Mouse (Mus musculus) liver, embryonic 11.5 days (tissue): Measurements from ENCODE around the gene Eml6. TPM values are rescaled to one million over a fixed set of nuclear protein-coding genes. Genes with fewer than 3 reads are reported as not detected.

ENCODE experiments used
- ATAC-seq: fragments of 200-750 bp; cut with Nextera tagmentation; replicated peaks from 2 replicates; pipeline ENCODE4 v1.8.0; 2017; ENCODE audit warnings: moderate number of reproducible peaks, mild to moderate bottlenecking, moderate TSS enrichment, moderate library complexity; ENCODE audit not compliant: low FRiP score
- DNase-seq: peaks from one replicate; pipeline ENCODE4 v3.0.0-alpha.2; 2017; ENCODE audit warnings: low spot score
- H3K27ac ChIP-seq: fragments of 300-500 bp; sonication (generic); 2 replicates; pipeline ENCODE4 v1.5.1; 2014; ENCODE audit warnings: mild to moderate bottlenecking, low read depth, low read length, control low read depth
- H3K27me3 ChIP-seq: fragments of 300-500 bp; sonication (generic); replicated peaks from 2 replicates; pipeline ENCODE4 v1.6.1; 2014; ENCODE audit warnings: low read length, mixed read lengths; ENCODE audit not compliant: control insufficient read depth, insufficient read depth
- H3K36me3 ChIP-seq: fragments of 300-500 bp; sonication (generic); 2 replicates; pipeline ENCODE4 v1.6.1; 2014; ENCODE audit warnings: mild to moderate bottlenecking, low read length, moderate library complexity, mixed read lengths; ENCODE audit not compliant: control insufficient read depth, insufficient read depth
- H3K4me1 ChIP-seq: fragments of 300-500 bp; sonication (generic); replicated peaks from 2 replicates; pipeline ENCODE4 v1.6.1; 2014; ENCODE audit warnings: low read length, mixed read lengths; ENCODE audit not compliant: control insufficient read depth, insufficient read depth
- H3K4me2 ChIP-seq: fragments of 300-500 bp; sonication (generic); 2 replicates; pipeline ENCODE4 v1.6.1; 2014; ENCODE audit warnings: mild to moderate bottlenecking, control low read depth, moderate library complexity
- H3K4me3 ChIP-seq: fragments of 300-500 bp; sonication (generic); 2 replicates; pipeline ENCODE4 v1.5.1; 2014; ENCODE audit warnings: low read depth, low read length, control low read depth
- H3K9ac ChIP-seq: fragments of 300-500 bp; sonication (generic); 2 replicates; pipeline ENCODE4 v1.6.1; 2014; ENCODE audit warnings: low read depth, low read length, control low read depth
- H3K9me3 ChIP-seq: fragments of 300-500 bp; sonication (generic); 2 replicates; pipeline ENCODE4 v1.6.1; 2016; ENCODE audit warnings: low read length, inconsistent platforms, mixed read lengths; ENCODE audit not compliant: control insufficient read depth
- WGBS: fragments of 180-500 bp; shearing (Covaris S2); extraction: QIAGEN DNeasy Blood & Tissue Kit; methylation state at CpG from one replicate; pipeline ENCODE4 v1.1.7; 2014; 5-methylcytosine and 5-hydroxymethylcytosine counted together
- polyA plus RNA-seq: library from polyadenylated mRNA; unstranded; fragments of >200 nt; fragmentation: Nextera tagmentation; extraction: Ambion mirVana; gene quantifications from 2 replicates; pipeline ENCODE4 v1.2.1, GENCODE M21; 2014

The Eml6 gene
- polyA plus RNA-seq, 1 experiment from 2014 or later: 0.22 TPM

GRCm38 (mm10) chr11:29924332-29924731 is 101.5 kb downstream of the Eml6 start:
- Histone ChIP-seq H3K4me3 (no peak overlapping the region), H3K27ac (no peak overlapping the region), H3K9ac (no peak overlapping the region), H3K27me3 (no peaks in the 10 kb centered on the region), H3K9me3 (no peaks in the 10 kb centered on the region), H3K4me1 (no peaks in the 10 kb centered on the region), H3K36me3 (no peaks in the 10 kb centered on the region), H3K4me2 (no peak overlapping the region)
- DNase-seq (no peak), ATAC-seq (no peak)
- WGBS: 79% methylated on average over 2 of the region's 2 CpGs

- DNase-seq: no peak
- Histone ChIP-seq H3K27ac (no peak overlapping the region), H3K9me3 (no peaks in the 10 kb centered on the region), H3K9ac (no peak overlapping the region), H3K4me3 (no peak overlapping the region), H3K4me1 (no peaks in the 10 kb centered on the region), H3K27me3 (no peaks in the 10 kb centered on the region), H3K4me2 (no peak overlapping the region), H3K36me3 (no peaks in the 10 kb centered on the region)
- no peak for ATAC-seq
- 67% methylated on average over 1 of the region's 1 CpGs for WGBS
Measured at GRCm38 (mm10) chr11:29923851-29924250, 102.0 kb downstream of the Eml6 start.

GRCm38 (mm10) chr11:29913180-29913579 is 112.7 kb downstream of the Eml6 start:
- no peak overlapping the region for H3K27ac ChIP-seq
- H3K36me3 ChIP-seq: no peaks in the 10 kb centered on the region
- no peaks in the 10 kb centered on the region for H3K9me3 ChIP-seq
- H3K4me1 ChIP-seq: no peaks in the 10 kb centered on the region
- DNase-seq (no peak), ATAC-seq (no peak)
- no peak overlapping the region for H3K9ac ChIP-seq
- H3K4me3 ChIP-seq: no peak overlapping the region
- no peak overlapping the region for H3K4me2 ChIP-seq
- 82% methylated on average over 4 of the region's 4 CpGs for WGBS
- no peaks in the 10 kb centered on the region for H3K27me3 ChIP-seq

GRCm38 (mm10) chr11:29909330-29909729 is 116.5 kb downstream of the Eml6 start:
- DNase-seq (no peak), ATAC-seq (no peak)
- Histone ChIP-seq H3K9ac (no peak overlapping the region), H3K4me3 (no peak overlapping the region), H3K36me3 (no peaks in the 10 kb centered on the region), H3K27ac (no peak overlapping the region), H3K4me2 (no peak overlapping the region), H3K9me3 (no peaks in the 10 kb centered on the region), H3K27me3 (no peaks in the 10 kb centered on the region), H3K4me1 (no peaks in the 10 kb centered on the region)

GRCm38 (mm10) chr11:29885160-29885559 is 140.7 kb downstream of the Eml6 start:
- 7% methylated on average over 1 of the region's 1 CpGs for WGBS
- Histone ChIP-seq H3K9me3 (no peaks in the 10 kb centered on the region), H3K4me1 (no peaks in the 10 kb centered on the region), H3K27me3 (no peaks in the 10 kb centered on the region), H3K9ac (no peak overlapping the region), H3K4me3 (no peak overlapping the region), H3K36me3 (no peaks in the 10 kb centered on the region), H3K27ac (no peak overlapping the region), H3K4me2 (no peak overlapping the region)
- DNase-seq (no peak), ATAC-seq (0 out of 2 replicates have a peak, but pooled peaks have one; percentile 23)

- 68% methylated on average over 1 of the region's 1 CpGs for WGBS
Measured at GRCm38 (mm10) chr11:29884355-29884754, 141.5 kb downstream of the Eml6 start.

GRCm38 (mm10) chr11:29883024-29883423 is 142.8 kb downstream of the Eml6 start:
- Histone ChIP-seq H3K9ac (no peak overlapping the region), H3K4me3 (no peak overlapping the region), H3K27ac (no peak overlapping the region), H3K4me2 (no peak overlapping the region), H3K9me3 (no peaks in the 10 kb centered on the region), H3K4me1 (no peaks in the 10 kb centered on the region), H3K36me3 (no peaks in the 10 kb centered on the region), H3K27me3 (no peaks in the 10 kb centered on the region)
- 72% methylated on average over 4 of the region's 4 CpGs for WGBS
- DNase-seq (no peak), ATAC-seq (no peak)

More at GRCm38 (mm10) chr11:29884355-29884754, 141.5 kb downstream of the Eml6 start:
- Histone ChIP-seq H3K9ac (no peak overlapping the region), H3K4me3 (no peak overlapping the region), H3K4me1 (no peaks in the 10 kb centered on the region), H3K4me2 (no peak overlapping the region), H3K27ac (no peak overlapping the region), H3K9me3 (no peaks in the 10 kb centered on the region), H3K36me3 (no peaks in the 10 kb centered on the region), H3K27me3 (no peaks in the 10 kb centered on the region)
- ATAC-seq: no peak
- no peak for DNase-seq

GRCm38 (mm10) chr11:29879641-29880040 is 146.2 kb downstream of the Eml6 start:
- no peak overlapping the region for H3K4me3 ChIP-seq

GRCm38 (mm10) chr11:29877981-29878380 is 147.9 kb downstream of the Eml6 start:
- no peak overlapping the region for H3K4me2 ChIP-seq
- DNase-seq: no peak
- no peaks in the 10 kb centered on the region for H3K4me1 ChIP-seq
- no peak overlapping the region for H3K4me3 ChIP-seq
- H3K9me3 ChIP-seq: no peaks in the 10 kb centered on the region
- H3K27ac ChIP-seq: no peak overlapping the region
- no peaks in the 10 kb centered on the region for H3K36me3 ChIP-seq
- no peaks in the 10 kb centered on the region for H3K27me3 ChIP-seq
- H3K9ac ChIP-seq: no peak overlapping the region
- 100% methylated on average over 1 of the region's 1 CpGs for WGBS
- ATAC-seq: no peak

More at GRCm38 (mm10) chr11:29879641-29880040, 146.2 kb downstream of the Eml6 start:
- WGBS: 70% methylated on average over 2 of the region's 2 CpGs
- Histone ChIP-seq H3K4me2 (no peak overlapping the region), H3K27ac (no peak overlapping the region), H3K9ac (no peak overlapping the region), H3K9me3 (no peaks in the 10 kb centered on the region), H3K36me3 (no peaks in the 10 kb centered on the region), H3K27me3 (no peaks in the 10 kb centered on the region), H3K4me1 (no peaks in the 10 kb centered on the region)
- ATAC-seq (no peak), DNase-seq (no peak)
